Mouse (Mus musculus) brain, embryonic 18.5 days (tissue): ENCODE measurements around the gene Sp1.

ENCODE experiments used
- DNase-seq: peaks from one replicate; pipeline ENCODE4 v3.0.0-alpha.2; 2012; ENCODE audit warnings: low read depth, low spot score

Gene Sp1

GRCm38 (mm10) chr15:102473246-102473645 is 67.3 kb downstream of the Sp1 start:
- no peak for DNase-seq

- no peak for DNase-seq
These were observed 68.6 kb downstream of the Sp1 start for GRCm38 (mm10) chr15:102474520-102474919.

GRCm38 (mm10) chr15:102483136-102483535 is 77.2 kb downstream of the Sp1 start:
- no peak for DNase-seq

GRCm38 (mm10) chr15:102485853-102486252 is 79.9 kb downstream of the Sp1 start:
- no peak for DNase-seq
